Mouse (Mus musculus): Measurements from ENCODE around the gene Aadacl3. TPM values are rescaled to one million over a fixed set of nuclear protein-coding genes. Genes with fewer than 3 reads are reported as not detected.
A peak's percentile ranks its signal among the peaks of the same experiment; 100 is the strongest.

Gene Aadacl3
- polyA plus RNA-seq, 1 experiment, result not detected

- TF ChIP-seq POLR2A (IDR thresholded peaks at IDR 0.05; ENCODE audit: borderline replicate concordance, control insufficient read depth, low read depth, low read length) (no peak), CTCF (IDR thresholded peaks at IDR 0.05; ENCODE audit: control insufficient read depth, insufficient read depth, low read length) (no peak)
Observed at GRCm38 (mm10) chr4:144438672-144439071, 24.9 kb downstream of the Aadacl3 start, which contains the start of gene 1700012P22Rik. 1700012P22Rik (minus strand) TSS chr4:144438772.

GRCm38 (mm10) chr4:144433216-144433615, 30.3 kb downstream of the Aadacl3 start:
- Histone ChIP-seq H3K4me3 (replicated peaks; ENCODE audit: control insufficient read depth, low read depth, low read length) (no peak overlapping the region), H3K4me1 (ENCODE audit: control insufficient read depth, insufficient read depth, low read length) (no peaks in the 10 kb centered on the region), H3K27ac (ENCODE audit: control insufficient read depth, insufficient read depth, low read depth, low read length, poor library complexity) (no peak overlapping the region)
- WGBS, result 70% methylated on average over 5 of the region's 5 CpGs
- TF ChIP-seq POLR2A (IDR thresholded peaks at IDR 0.05; ENCODE audit: borderline replicate concordance, control insufficient read depth, low read depth, low read length) (no peak), CTCF (IDR thresholded peaks at IDR 0.05; ENCODE audit: control insufficient read depth, insufficient read depth, low read length) (no peak)

More at GRCm38 (mm10) chr4:144438672-144439071, 24.9 kb downstream of the Aadacl3 start, which contains the start of gene 1700012P22Rik:
- Histone ChIP-seq H3K4me1 (ENCODE audit: control insufficient read depth, insufficient read depth, low read length) (no peaks in the 10 kb centered on the region), H3K27ac (ENCODE audit: control insufficient read depth, insufficient read depth, low read depth, low read length, poor library complexity) (no peak within 1 kb of the TSS), H3K4me3 (replicated peaks; ENCODE audit: control insufficient read depth, low read depth, low read length) (no peak within 1 kb of the TSS)

- Histone ChIP-seq H3K4me3 (replicated peaks; ENCODE audit: control insufficient read depth, low read depth, low read length) (no peak overlapping the region), H3K4me1 (ENCODE audit: control insufficient read depth, insufficient read depth, low read length) (no peaks in the 10 kb centered on the region), H3K27ac (ENCODE audit: control insufficient read depth, insufficient read depth, low read depth, low read length, poor library complexity) (no peak overlapping the region)
- WGBS, result 70% methylated on average over 2 of the region's 2 CpGs
- TF ChIP-seq CTCF (IDR thresholded peaks at IDR 0.05; ENCODE audit: control insufficient read depth, insufficient read depth, low read length) (no peak), POLR2A (IDR thresholded peaks at IDR 0.05; ENCODE audit: borderline replicate concordance, control insufficient read depth, low read depth, low read length) (no peak)
Observed at GRCm38 (mm10) chr4:144430723-144431122, 32.8 kb downstream of the Aadacl3 start.

- no peaks in the 10 kb centered on the region for H3K4me1 ChIP-seq (ENCODE audit: control insufficient read depth, insufficient read depth, low read length)
- TF ChIP-seq CTCF (IDR thresholded peaks at IDR 0.05; ENCODE audit: control insufficient read depth, insufficient read depth, low read length), result no peak
- no peak for TF ChIP-seq POLR2A (IDR thresholded peaks at IDR 0.05; ENCODE audit: borderline replicate concordance, control insufficient read depth, low read depth, low read length)
- 20% methylated on average over 3 of the region's 3 CpGs for WGBS
Observed at GRCm38 (mm10) chr4:144428868-144429267, 34.7 kb downstream of the Aadacl3 start.

GRCm38 (mm10) chr4:144424590-144424989, 39.0 kb downstream of the Aadacl3 start:
- Histone ChIP-seq H3K4me3 (replicated peaks; ENCODE audit: control insufficient read depth, low read depth, low read length) (no peak overlapping the region), H3K27ac (ENCODE audit: control insufficient read depth, insufficient read depth, low read depth, low read length, poor library complexity) (no peak overlapping the region), H3K4me1 (ENCODE audit: control insufficient read depth, insufficient read depth, low read length) (no peaks in the 10 kb centered on the region)
- 43% methylated on average over 5 of the region's 5 CpGs for WGBS
- TF ChIP-seq CTCF (IDR thresholded peaks at IDR 0.05; ENCODE audit: control insufficient read depth, insufficient read depth, low read length), result no peak
- no peak for TF ChIP-seq POLR2A (IDR thresholded peaks at IDR 0.05; ENCODE audit: borderline replicate concordance, control insufficient read depth, low read depth, low read length)

More at GRCm38 (mm10) chr4:144428868-144429267, 34.7 kb downstream of the Aadacl3 start:
- H3K4me3 ChIP-seq (replicated peaks; ENCODE audit: control insufficient read depth, low read depth, low read length), result no peak overlapping the region
- H3K27ac ChIP-seq (ENCODE audit: control insufficient read depth, insufficient read depth, low read depth, low read length, poor library complexity), result no peak overlapping the region

- no peak for TF ChIP-seq POLR2A (IDR thresholded peaks at IDR 0.05; ENCODE audit: borderline replicate concordance, control insufficient read depth, low read depth, low read length)
- TF ChIP-seq CTCF (IDR thresholded peaks at IDR 0.05; ENCODE audit: control insufficient read depth, insufficient read depth, low read length), result 0 out of 2 replicates have a peak, but pooled peaks have one; percentile 29
- no peaks in the 10 kb centered on the region for H3K4me1 ChIP-seq (ENCODE audit: control insufficient read depth, insufficient read depth, low read length)
- no peak overlapping the region for H3K27ac ChIP-seq (ENCODE audit: control insufficient read depth, insufficient read depth, low read depth, low read length, poor library complexity)
- H3K4me3 ChIP-seq (replicated peaks; ENCODE audit: control insufficient read depth, low read depth, low read length), result no peak overlapping the region
Observed at GRCm38 (mm10) chr4:144420644-144421043, 42.9 kb downstream of the Aadacl3 start.

GRCm38 (mm10) chr4:144408290-144408689, 55.3 kb downstream of the Aadacl3 start, which contains the start of gene Pramef12:
Pramef12 (minus strand) TSS chr4:144408464.
- Histone ChIP-seq H3K4me1 (ENCODE audit: control insufficient read depth, insufficient read depth, low read length) (no peaks in the 10 kb centered on the region), H3K27ac (ENCODE audit: control insufficient read depth, insufficient read depth, low read depth, low read length, poor library complexity) (no peak within 1 kb of the TSS), H3K4me3 (replicated peaks; ENCODE audit: control insufficient read depth, low read depth, low read length) (no peak within 1 kb of the TSS)
- 84% methylated on average over 9 of the region's 9 CpGs for WGBS
- TF ChIP-seq POLR2A (IDR thresholded peaks at IDR 0.05; ENCODE audit: borderline replicate concordance, control insufficient read depth, low read depth, low read length), result no peak
- TF ChIP-seq CTCF (IDR thresholded peaks at IDR 0.05; ENCODE audit: control insufficient read depth, insufficient read depth, low read length), result no peak

GRCm38 (mm10) chr4:144406261-144406660, 57.3 kb downstream of the Aadacl3 start:
- 84% methylated on average over 3 of the region's 3 CpGs for WGBS

More at GRCm38 (mm10) chr4:144406261-144406660, 57.3 kb downstream of the Aadacl3 start:
- no peak for TF ChIP-seq CTCF (IDR thresholded peaks at IDR 0.05; ENCODE audit: control insufficient read depth, insufficient read depth, low read length)
- no peak for TF ChIP-seq POLR2A (IDR thresholded peaks at IDR 0.05; ENCODE audit: borderline replicate concordance, control insufficient read depth, low read depth, low read length)
- Histone ChIP-seq H3K4me1 (ENCODE audit: control insufficient read depth, insufficient read depth, low read length) (no peaks in the 10 kb centered on the region), H3K4me3 (replicated peaks; ENCODE audit: control insufficient read depth, low read depth, low read length) (no peak overlapping the region), H3K27ac (ENCODE audit: control insufficient read depth, insufficient read depth, low read depth, low read length, poor library complexity) (no peak overlapping the region)
